Mouse (Mus musculus) kidney, postnatal 36 days (tissue): ENCODE measurements at regions not wholly inside any gene's neighbourhood (a gene's known extent, or its start where the extent isn't known, plus 50 kb on each side); places are given as distances from the start of the nearest gene placed in this dataset.
A peak's percentile ranks its signal among the peaks of the same experiment; 100 is the strongest.

Experiments used
- DNase-seq, 2 experiments: peaks; one replicate each; pipeline ENCODE4 v3.0.0; 2021 to 2022; ENCODE audit warnings: mixed read lengths in 2 of 2

DNA sequence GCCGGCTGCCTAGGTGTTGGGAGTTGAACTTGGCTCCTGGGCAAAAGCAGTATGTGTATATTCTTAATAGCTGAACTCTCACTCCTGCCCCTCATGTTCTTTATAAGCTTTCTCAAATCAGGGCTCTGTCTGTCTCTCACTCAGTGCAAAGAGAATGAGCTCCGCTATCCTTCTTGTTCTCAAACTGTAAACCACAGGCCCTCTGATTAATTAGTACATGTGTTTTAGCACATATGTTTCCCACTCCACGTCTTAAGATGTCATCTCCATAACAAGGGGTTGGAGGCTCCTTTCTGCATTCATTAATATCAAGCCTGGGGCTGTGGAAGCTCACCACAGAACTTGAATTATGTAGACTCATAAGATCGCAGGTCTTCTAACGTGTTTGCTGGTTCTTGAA lies 104.7 kb downstream of the Nsun3 start:
- no peak for DNase-seq

- DNase-seq: no peak
These were observed 109.8 kb downstream of the Nsun3 start for GRCm38 (mm10) chr16:62676815-62677214.

- DNase-seq: no peak
These were observed 129.2 kb downstream of the Nsun3 start for GRCm38 (mm10) chr16:62657383-62657782.

DNA sequence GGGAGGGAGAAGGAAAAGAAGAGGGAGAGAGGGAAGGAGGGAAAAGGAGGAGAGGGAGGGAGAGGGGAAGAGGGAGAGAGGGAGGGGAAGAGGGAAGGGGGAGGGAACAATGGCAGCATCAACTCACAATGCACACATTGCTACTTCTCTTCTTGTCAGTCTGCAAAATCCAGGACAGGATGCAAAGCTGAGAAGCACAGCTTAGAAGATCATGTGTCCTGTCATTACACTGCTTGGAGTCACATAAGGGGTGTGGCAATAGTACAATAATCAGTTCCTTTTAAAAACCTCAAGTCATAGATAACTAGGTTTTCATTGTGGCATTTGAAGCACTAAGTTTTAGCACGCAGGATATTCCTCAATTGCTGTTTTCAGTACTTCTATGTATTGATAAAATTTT lies 132.2 kb downstream of the Nsun3 start:
- DNase-seq: no peak

- DNase-seq: peak; percentile 2 to 8
These were observed 132.8 kb downstream of the Nsun3 start for GRCm38 (mm10) chr16:62653817-62654216.

GRCm38 (mm10) chr16:62652769-62653465 lies 133.7 kb downstream of the Nsun3 start:
- no peak for DNase-seq

GRCm38 (mm10) chr16:62650856-62651255 lies 135.8 kb downstream of the Nsun3 start:
- no peak for DNase-seq

- DNase-seq: no peak
These were observed 138.3 kb downstream of the Nsun3 start for GRCm38 (mm10) chr16:62648326-62648725.

DNA sequence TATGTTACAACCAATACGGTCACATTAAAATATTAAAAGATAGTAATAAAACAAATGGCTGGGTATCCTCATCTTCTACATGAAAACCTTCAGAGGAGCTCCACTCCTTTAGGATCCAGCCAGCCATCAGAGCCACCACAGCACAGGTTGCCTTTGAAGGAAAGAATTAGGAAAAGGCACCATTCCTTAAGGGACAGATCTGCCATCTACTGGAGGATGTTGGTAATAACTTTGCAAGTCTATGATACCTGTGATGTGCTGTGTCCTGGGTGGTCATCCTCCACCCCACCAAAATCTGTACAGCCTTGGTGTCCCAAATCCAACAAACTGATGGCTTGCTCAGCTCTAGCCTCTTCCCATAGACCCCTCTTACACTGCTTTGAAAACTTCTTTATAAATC lies 140.5 kb downstream of the Nsun3 start:
- peak in 1 of 2 experiments; percentile 9 for DNase-seq

GRCm38 (mm10) chr16:62642859-62643403 lies 143.7 kb downstream of the Nsun3 start:
- DNase-seq: peak; percentile 4 to 8

- no peak for DNase-seq
These were observed 162.7 kb downstream of the Nsun3 start for GRCm38 (mm10) chr16:62623938-62624337.

GRCm38 (mm10) chr16:62610873-62611272 lies 175.7 kb downstream of the Nsun3 start:
- no peak for DNase-seq

- no peak for DNase-seq
These were observed 178.0 kb downstream of the Nsun3 start for GRCm38 (mm10) chr16:62608617-62609016.

DNA sequence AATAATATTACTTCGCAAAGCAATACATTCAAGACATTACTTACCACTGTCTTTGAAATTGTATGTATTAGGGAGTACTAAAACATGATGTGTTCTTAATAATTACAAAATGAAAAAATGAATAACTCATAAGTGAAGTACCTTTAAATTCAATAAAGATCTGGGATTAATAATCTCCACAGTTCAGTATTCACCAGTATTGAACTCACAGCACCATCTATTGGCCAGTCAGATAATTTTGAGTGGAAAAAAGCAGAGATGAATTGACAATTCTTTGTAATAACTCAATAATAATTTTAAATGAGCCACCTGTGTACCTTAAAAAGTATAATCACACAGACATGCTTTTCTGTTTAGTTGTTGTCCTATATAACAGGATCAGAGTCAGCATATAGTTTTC lies 180.7 kb downstream of the Nsun3 start:
- DNase-seq: no peak

- peak; percentile 19 to 69 for DNase-seq
These were observed 224.6 kb downstream of the Nsun3 start for GRCm38 (mm10) chr16:62562051-62562450.

- no peak for DNase-seq
These were observed 243.5 kb downstream of the Nsun3 start for GRCm38 (mm10) chr16:62543156-62543555.

DNA sequence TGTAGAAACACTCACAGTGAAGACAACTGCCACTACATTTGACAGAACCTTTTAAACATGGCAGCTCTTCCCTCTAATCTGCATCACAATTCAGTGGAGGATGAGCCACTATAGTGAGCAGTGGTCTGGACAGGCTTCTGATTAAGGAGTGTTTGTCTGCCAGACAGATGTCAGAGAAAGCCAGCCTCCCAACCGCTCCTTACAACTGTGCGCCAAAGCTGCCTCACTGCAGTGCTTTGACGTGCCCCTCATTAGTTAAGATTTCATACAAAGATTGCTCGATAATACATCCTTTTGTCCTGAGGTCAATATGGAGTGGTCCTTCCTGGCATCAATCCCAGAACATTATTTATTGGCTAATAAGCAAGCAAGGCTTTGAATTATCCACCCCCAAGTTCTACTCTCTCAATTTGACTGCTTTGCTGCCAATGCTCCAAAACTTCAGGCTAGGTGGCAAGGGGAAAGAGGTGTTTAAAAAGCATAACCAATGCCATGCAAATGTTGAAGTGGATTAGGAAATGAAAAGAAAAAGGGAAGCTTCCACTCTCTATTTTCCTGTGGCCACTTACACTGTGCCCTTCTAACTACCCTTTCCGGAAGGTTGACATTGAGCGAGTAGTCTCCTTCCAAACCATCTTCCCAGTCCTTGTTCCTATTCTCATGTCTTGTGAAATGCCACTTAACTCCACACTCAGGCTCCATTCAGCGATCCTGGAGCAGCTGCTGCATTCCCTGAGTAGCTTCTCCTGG lies 248.7 kb downstream of the Nsun3 start:
- DNase-seq: no peak

- DNase-seq: peak in 1 of 2 experiments; percentile 23
These were observed 277.3 kb downstream of the Nsun3 start for GRCm38 (mm10) chr16:62509321-62509720.

GRCm38 (mm10) chr16:62506725-62507482 lies 279.7 kb downstream of the Nsun3 start:
- peak; percentile 26 to 40 for DNase-seq

DNA sequence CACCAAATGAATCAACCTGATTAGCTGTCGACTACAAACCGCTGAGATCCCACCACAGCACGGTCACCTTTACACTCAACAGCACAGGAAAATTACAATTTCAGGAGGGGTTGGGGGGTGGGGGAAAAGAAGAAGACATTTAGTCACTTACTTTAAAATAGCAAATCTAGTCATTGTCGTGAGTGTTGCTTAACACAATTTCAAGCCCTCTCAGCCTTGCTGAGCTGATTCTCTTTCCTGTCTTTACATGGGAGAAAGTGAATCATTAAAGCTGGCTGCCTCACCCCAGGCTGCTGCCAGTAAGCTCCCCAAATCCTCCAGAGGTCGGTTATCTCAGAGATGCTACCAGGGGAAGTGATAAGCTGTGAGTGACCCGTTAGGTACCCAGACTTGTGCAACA lies 285.7 kb downstream of the Nsun3 start:
- DNase-seq: no peak

- no peak for DNase-seq
These were observed 286.3 kb downstream of the Nsun3 start for GRCm38 (mm10) chr16:62500334-62500733.

GRCm38 (mm10) chr16:62498761-62499160 lies 287.9 kb downstream of the Nsun3 start:
- no peak for DNase-seq

GRCm38 (mm10) chr16:62496697-62497096 lies 289.9 kb downstream of the Nsun3 start:
- no peak for DNase-seq
